Mouse (Mus musculus) testis, postnatal 10 days (tissue): ENCODE results near the gene Mettl27.

Experiments
- DNase-seq: peaks from one replicate; pipeline ENCODE4 v3.0.0; 2021; ENCODE audit warnings: low spot score

The Mettl27 gene

DNA sequence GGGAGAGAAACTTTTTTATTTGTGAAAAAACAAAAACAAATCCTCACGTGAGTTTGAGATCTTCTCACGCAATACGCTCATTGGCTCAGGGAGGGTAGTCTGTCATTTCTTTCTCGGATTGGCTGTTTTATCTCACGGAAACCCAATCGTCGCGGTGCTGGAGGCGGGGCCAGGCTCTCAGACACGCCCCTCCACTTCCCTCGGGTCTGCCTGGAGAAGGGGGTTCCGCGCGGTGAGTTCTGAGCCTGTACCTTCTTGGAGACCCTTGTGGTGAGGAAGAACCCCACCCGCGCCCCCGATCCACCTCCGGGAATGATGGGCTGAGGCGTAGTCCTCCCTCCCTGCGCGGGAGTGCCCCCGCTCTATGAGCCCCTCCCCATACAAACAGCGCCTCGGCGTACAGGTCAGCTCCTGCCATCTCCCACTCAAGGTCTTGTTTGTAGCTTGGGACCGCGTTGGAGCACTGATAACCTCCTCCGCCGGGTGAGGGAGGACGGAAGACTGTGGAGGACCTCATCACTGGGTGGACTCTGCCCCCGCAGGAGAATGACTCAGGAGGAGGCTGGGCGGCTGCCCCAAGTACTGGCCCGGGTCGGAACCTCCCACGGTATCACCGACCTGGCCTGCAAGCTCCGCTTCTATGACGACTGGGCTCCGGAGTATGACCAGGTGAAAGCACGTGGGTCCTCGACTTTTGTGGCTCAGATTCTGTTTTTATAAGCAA, at the start of gene Mettl27:
Mettl27 (plus strand) TSS at position 190 of the 724 bp plus-strand sequence.
- peak; percentile 95 for DNase-seq

DNA sequence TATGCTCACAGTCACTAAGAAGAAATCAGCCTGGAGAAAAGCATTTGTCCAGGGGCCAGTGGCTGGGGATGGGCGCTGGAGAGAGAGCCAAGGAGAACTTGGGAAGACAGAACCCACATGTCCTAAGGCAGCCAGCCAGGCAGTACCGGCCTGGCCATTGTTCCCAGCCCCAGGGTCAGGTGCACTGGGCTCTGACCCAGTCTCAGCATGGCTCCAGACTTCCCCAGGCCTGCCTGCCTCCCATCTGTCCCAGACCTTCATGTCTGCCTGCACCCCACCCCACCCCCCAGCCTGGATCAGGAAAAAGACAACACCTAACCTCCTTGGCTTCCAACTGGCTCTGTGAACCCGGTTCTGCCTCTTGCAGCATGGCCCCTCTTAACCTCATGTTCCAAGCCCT, 49.1 kb upstream of the Mettl27 start:
- peak; percentile 63 for DNase-seq

DNA sequence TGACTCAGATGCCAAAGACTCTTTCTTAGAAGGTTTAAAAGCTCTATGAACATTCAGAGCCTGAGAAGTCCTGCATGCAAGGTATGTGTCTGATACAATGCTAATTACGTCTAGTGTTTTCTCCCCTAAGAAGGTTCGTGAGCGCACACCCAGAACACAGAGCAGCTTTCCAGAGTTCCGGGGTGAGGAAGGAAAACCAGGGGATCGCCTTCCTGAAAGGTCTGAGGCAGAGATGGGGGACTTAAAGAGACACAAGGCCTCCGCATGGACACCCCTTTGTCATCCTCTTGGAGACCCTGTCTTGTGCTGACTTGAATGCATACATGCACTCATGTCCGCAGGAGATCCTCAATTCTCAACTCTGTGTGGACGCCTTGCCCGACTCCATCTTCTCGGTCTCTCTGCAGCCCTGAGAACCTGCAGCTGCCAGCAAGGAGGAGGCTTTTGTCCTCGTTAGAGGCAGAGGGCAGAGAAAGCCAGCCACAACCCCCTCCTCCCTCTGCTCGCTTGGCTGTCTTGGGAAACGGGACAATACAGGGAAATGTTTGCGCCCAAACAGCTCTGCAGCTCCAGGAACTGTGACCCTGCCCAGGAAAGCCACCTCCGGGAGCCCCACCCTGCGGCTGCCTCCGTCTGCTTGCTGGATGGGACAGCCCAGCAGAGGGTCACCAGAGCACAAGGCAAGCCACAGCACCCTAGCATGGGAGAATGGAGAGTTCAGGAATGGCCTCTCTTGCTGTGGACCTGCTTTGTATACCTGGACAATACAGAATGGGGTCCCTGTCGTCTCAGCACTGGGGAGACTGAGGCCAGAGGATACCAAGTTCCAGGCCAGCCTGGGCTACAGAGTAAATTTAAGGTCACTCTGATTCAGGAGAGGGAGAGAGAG, 44.5 kb upstream of the Mettl27 start:
- DNase-seq, result no peak

DNA sequence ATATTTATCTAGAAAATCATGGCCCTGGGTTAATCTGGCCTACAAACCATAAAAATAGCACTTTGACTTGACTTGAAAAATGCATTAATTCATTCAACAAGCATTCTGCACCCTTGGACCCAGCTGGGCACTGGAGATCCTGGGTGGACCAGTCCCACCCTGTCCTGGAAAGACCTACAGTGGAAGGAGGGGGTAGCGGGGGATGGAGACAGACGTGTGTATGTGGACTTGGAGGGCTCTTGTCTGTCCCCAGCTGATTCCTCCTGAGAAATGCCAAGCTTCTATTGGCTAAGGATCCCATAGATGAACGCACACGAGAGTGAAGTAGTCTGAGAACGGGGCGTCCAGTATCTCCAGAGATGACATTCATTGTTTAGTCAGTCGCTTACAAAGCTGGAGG, 43.7 kb upstream of the Mettl27 start:
- DNase-seq, result no peak

DNA sequence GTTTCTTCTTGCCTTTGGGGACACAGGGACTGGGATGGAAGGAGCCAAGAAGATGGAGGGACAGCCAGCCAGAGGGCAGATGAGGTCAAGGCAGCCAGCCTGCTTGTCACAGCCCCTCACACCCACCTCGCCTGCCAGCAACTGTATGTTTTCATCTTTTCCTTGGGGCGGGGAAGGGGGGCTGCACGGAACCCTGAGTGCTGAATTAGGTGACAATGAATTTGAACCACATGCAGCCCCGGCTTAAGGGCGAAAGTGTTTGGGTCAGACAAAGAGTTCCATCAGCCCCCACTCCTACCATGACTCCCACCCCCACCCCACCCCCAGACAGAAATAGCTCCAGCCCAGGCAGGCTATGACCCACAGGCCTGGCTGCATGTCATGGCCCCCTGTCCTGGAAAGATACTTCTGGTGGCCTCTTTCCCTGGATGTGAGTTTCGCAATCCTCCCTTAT, 41.5 kb upstream of the Mettl27 start:
- DNase-seq, result no peak

DNA sequence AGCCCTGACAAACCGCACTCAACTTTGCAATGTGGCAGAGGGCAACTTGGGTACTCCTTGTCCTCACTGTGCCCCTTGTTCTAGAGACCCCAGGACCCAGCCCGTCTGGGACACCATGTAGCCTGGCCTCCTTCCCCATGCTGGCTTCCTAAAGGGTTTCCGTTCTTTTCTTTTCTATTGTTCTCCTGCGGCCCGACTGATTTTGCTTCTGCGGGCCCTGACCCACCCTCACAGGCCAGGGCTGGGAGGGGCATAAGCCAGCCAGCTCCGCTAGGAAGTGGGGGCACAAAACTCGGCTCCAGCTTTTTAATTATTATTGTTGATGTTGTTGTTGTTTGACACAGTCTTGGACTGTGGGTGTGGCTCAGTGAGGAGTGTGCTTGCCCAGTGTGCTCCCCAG, 40.6 kb upstream of the Mettl27 start:
- no peak for DNase-seq

DNA sequence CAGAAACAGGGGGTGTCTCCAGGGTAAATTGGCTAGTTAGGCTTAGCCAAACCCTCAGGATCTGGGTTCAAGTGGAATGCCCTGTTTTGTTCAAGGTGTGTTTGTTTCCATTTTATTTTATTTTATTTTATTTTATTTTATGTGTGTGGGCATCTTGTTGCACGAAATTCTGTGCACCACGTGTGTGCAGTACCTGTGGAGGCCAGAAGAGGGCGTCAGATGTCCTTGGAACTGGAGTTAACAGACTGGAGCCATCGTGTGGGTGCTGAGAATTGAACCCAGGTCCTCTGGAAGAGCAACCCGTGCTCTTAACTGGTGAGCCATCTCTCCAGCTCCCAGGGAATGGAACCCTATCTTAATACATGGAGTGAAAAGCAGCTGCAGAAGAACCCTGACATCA, 39.5 kb upstream of the Mettl27 start:
- no peak for DNase-seq

DNA sequence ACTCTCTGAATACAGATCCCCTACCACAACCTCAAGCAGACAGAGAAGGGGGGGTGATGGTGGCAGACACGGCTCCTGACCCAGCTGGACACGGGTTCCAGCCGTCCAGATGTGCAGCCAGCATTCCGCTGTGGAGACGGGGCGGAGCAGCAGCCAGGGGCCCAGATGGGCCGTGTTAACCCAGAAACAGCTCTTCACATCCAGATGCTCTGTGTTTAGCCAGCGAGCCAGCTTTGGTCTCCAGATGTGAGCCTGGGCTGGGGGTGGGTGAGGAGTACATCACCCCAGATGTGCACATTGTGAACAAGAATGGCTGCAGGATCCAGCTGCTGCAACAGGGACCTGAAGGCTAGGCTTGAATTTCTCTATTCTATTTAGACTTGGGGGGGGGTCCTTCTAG, 36.9 kb upstream of the Mettl27 start:
- DNase-seq, result peak; percentile 53

DNA sequence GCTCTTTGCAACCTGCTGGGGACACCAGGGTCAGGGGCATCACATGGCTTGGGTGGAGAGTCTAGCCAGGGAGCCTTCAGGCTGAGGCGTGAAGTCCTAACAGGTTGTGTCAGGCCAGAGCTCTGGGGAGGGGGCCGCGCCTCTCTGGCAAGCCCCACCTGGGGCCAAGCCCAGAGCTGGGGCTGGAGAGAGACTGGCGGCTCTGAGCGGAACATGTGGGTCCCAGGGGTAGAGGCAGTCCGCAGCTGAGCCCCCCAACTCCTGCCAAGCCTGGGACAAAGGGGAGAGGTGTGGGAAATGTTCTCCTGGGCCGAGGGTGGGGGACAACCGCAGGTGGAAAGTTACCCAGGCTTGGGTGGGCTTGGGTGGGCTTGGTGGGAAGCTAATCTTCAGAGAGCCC, 35.2 kb upstream of the Mettl27 start:
- no peak for DNase-seq

DNA sequence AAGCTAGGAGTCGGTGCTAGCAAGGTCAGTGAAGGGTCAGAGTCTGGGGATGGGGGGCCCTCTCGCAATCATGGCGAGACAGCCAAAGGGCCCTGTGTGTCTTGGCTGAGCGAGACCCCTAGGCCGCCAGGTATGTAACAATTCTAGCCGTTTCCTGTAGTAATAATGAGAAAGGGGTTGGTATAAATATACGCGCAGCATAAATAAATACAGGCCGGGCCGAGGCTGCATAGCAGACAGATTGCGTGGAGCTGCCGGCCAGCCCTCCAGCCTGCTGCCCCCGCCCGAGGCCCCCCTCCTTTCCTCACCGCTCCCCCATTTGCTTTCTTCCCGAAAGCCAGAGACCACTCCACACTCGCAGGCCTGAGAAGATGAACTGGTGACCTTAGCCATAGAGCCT, 34.6 kb upstream of the Mettl27 start:
- no peak for DNase-seq

DNA sequence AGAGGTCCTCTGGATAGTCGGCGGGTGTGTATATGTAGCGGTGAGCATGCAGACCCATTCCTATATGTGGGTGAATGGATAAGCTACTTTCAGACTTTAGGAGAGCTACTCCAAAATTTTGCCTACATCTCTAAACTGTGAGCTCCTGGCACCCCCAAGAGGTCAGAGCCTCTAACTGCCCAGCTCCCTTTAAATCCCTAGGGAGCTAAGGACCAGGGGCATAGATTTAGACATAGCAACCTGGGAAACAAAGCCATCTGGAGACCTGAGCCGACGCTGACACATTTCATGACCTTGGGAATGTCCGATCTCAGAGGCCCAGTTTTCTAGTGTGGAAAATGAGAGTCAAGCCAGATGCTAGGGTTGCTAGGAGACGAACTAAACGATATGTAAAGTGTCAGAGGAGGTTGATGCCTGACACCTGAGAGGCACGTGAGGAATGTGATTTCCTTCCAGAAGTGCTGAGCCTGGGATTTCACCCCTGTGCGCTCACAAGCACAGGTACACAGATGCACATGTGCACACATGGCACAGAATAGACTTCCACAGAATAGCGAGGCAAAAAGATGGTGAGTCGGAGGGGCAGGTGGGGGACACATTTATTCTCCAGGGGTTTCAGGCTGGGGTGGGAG, 31.0 kb upstream of the Mettl27 start:
- DNase-seq, result peak; percentile 66

DNA sequence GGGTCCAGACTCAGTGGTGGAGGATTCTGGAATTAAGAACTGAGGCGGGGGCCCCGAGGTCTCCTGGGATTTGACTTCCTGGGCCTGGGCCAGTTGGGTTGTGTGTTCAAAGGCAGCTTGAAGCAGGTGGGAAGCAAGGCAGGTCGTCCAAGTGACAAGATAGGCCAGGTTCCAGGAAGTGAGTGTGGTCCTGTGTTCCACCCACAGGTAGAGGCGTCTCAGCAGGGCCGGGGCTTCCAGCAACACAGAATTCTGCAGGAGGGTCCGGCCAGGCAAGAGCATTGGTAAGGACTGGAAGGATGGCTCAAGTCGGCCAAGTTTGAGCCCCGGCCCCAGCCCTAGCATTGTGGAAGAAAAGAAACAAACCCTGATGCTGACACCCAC, 30.5 kb upstream of the Mettl27 start:
- DNase-seq, result no peak

DNA sequence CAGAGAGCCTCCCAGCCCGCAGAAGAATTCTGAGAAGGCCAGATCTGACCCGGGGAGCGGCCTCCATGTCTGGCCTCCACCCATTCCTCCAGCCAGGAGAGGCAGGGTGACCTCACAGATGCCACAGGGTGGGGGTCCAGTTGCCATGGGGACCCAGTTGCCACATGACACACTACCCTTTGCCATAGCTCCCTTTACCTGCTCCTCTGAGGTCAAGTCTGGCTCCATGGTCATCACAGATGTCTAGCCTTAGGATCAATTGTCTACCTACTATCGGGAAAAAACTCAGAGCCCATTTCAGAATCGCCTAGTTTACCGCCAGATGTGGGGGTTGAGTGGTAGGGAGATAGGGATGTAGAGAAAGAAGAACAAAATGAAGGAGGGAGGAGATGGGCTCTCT, 25.5 kb upstream of the Mettl27 start, which contains the start of gene Tmem270:
Tmem270 (minus strand) TSS at position 101 of the 400 bp plus-strand sequence.
- DNase-seq, result no peak

DNA sequence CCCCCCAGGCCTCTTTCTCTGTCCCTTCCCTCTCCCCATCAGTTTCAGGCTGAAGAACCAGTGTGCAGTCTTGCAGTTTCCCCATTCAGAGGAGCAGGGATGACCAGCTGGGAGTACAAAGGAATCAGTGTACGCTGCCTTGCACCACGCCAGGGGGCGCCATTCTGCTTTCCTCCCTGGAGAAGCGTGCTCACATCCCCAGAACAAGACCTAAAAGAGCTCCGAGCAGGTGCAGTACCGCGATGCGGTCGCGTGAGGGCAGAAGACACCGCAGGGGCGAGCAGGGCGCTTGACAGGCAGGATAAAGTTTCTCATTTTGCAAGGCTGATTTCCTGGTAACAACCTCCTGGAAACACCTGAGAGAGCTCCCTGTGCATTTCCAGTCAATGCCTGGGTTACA, 25.0 kb upstream of the Mettl27 start:
- DNase-seq, result peak; percentile 98

DNA sequence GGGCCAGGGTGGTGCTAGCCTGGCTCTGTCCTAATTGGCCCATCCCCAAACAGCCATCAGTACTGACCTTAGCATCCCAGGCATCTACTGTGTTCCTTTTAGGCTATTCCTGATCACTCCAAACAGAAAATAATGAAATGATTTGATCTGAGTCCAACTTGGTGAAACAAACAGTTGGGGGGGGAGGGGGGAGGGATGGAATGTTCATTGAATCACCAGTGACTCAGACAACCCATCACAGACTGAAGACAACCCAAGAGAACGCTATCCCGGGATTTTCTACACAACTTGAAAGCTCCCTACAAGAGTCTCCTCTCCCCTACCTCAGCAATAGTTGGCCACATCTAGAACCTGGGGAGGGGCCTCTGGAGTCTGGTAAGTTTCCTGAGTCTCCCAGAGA, 20.3 kb upstream of the Mettl27 start:
- DNase-seq, result no peak

DNA sequence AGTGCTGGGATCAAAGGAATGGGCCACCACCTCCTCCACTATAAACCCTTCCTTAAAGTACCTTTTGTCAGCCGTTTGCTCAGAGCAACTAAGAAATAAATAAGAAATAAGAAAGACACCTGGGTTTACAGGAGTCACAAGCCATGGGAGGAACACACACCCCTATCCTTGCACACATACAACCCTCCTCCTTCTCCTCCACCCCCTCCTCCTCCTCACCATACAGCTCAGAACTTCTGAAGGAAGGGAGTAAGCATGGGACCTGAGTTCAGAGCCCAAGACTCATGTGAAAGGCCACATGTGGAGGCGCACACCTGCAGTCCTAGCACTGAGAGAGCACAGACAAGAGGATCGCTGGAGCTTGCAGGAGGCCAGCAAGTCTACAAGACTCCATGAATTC, 18.8 kb upstream of the Mettl27 start:
- no peak for DNase-seq

DNA sequence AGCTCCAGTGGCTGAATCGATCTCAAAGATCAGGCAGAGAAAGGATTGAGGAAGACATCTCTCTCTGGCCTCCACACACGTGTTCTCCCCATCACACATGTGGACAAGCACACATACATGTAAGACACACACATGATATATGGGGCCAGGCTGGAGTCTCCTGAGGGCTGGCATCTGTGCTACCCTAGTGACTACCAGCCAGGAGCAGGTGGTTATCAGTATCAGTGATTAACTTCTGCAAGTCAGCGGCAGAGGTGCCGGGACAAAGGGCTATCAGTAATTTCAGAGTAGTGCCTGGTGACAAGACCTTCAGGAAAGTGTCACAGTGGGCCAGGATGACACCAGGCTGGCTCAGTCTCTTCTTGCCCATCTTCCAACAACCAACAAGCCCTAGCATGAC, 18.4 kb upstream of the Mettl27 start:
- DNase-seq, result no peak

DNA sequence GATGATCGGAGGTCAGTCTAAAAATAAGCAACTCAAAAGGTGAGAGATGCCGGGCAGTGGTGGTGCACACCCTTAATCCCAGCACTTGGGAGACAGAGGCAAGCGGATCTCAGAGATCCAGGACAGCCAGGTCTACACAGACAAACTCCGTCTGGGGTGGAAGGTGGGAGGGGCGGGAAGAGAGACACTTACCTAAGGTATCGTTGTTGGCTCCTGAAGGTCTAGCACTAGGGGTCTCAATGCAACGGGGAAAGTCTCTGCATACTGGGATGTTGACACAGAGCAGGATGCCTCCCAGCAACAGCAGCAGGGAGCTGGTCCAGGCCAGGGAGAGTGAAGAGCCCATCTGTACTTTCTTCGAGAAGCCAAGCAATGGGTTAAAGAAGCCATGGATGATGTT, 17.7 kb upstream of the Mettl27 start:
- no peak for DNase-seq

DNA sequence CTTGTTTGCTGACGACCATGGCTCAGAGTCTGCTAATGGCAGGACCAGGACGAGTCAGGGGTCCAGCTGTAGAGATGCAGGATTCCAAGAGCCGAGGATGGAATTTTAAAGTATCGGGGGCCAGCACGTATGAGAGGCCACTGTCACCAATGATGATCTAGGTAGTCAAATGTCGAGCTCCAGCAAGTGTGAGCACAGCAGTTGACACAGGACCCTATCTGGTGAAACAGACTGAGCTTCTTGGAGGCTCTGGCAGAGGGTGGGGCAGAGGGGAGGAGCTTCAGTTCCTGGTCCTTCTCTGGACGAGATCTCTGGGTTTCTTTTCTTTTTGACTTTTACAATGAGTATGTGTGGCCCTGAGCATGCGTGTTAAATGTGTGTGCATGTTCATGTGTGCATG, 16.9 kb upstream of the Mettl27 start, which contains the start of gene Cldn13:
Cldn13 (minus strand) TSS at position 216 of the 400 bp plus-strand sequence.
- no peak for DNase-seq

DNA sequence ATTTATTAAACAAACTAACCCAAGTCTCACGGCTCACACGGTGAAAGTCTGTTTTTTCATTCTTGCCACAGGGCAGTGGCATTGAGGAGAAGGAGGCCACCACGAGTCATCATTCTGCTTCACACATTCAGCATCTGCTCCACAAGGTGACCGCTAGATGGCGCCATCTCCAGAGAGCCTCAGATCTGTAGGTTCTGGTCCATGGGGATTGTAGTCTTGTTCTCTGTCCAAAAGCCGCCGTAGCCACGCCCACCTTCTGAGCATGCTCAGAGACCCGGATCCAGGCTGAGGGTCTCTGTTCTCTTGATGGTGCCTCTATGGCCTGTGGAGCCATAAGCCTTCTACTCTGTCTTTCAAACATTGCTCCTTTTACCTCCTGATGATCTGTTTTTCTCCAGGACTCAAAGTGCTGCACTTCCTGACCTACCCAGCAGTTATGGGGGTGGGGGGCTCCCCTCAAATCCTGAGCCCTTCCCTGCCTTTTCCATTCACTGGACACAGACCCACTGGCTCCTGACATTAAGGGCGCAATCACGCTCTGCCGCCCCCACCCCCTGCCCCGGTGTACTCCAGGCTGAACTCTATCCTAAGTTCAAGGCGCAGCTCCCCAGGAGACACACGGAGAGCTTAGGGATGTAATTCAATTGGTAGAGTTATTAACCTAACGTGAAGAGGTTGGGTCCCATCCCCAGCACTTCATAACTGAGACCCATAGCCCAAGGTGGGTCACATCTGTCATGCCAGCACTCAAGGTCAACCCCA, 13.9 kb upstream of the Mettl27 start:
- DNase-seq, result peak; percentile 89

DNA sequence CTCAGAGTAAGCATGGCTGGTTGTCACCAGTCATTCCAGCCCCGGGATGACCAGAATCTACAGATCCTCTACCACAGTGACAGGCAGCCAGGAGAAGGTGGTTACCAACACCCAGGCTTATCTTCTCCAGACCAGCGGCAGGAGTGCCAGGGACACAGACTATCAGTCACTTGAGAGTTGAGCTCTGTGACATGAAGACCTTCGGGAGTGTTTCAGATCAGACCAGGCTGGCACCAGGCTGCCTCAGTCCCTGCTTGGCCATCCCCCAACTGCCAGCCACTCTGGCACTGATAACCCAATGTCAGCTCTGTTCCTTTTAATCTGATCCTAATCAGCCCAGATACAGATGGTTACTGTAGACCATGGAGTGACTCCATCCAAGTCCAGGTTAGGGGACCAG, 13.1 kb upstream of the Mettl27 start:
- no peak for DNase-seq

DNA sequence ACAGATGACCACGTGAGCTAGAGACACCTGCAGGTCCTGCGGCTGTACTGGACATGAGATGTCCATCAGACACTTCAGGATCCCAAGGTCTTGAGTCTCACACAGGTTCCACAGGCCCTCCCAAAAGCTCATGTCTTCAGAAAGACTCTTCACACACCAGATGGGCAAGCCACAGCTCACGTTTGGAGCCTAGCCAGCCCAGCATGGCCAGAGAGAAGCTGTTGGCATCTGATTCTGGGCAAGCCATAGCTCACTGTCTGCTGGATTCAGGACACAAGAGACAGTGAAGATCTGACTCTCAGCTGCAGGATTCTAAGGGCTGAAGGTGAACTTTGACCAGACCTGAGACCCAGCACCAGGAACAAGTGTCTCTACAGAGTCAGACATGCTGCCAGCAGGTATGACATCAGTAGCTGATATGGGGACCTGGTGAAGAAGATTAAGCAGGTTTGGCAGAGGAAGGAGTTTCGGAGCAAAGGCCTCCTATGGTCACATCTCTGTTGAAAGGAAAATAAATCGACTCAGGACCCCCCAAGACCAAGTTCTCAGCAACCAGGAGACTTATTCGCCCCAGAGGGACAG, 12.0 kb upstream of the Mettl27 start:
- DNase-seq, result no peak
